Mouse (Mus musculus) intestine, embryonic 16.5 days (tissue): ENCODE data around the gene Bex2. TPM values are rescaled to one million over a fixed set of nuclear protein-coding genes. Genes with fewer than 3 reads are reported as not detected.

Source experiments
- polyA plus RNA-seq: library from polyadenylated mRNA; unstranded; fragments of >200 nt; fragmentation: Nextera tagmentation; extraction: Ambion mirVana; gene quantifications from 2 replicates; pipeline ENCODE4 v1.2.1, GENCODE M21; 2015

Gene Bex2
- polyA plus RNA-seq, 1 experiment from 2014 or later: 108 TPM

Other genes starting within 250 kb of the Bex2 start
- gene Gprasp2, start 229.2 kb downstream of the Bex2 start, polyA plus RNA-seq: 11.7 and 12.6 TPM in 2 replicates
- 65.3 and 66.9 TPM in 2 replicates for gene Arxes2, start 74.4 kb downstream of the Bex2 start, polyA plus RNA-seq
- gene Arxes1, start 34.9 kb downstream of the Bex2 start, polyA plus RNA-seq: 19.3 and 22.1 TPM in 2 replicates
- gene Nxf3, start 17.0 kb upstream of the Bex2 start, polyA plus RNA-seq: 0.11 and 0.12 TPM in 2 replicates
- 242 and 258 TPM in 2 replicates for gene Bex4, start 70.8 kb upstream of the Bex2 start, polyA plus RNA-seq
- gene Tceal8, start 104.1 kb upstream of the Bex2 start, polyA plus RNA-seq: 232 and 243 TPM in 2 replicates
- gene Tceal5, start 135.6 kb upstream of the Bex2 start, polyA plus RNA-seq: 3.8 and 4.3 TPM in 2 replicates
- gene Tceal7, start 146.5 kb upstream of the Bex2 start, polyA plus RNA-seq: 0.84 and 0.95 TPM in 2 replicates
- 151 and 167 TPM in 2 replicates for gene Bex1, start 147.3 kb upstream of the Bex2 start, polyA plus RNA-seq
- gene Tceal9, start 176.8 kb upstream of the Bex2 start, polyA plus RNA-seq: 556 and 559 TPM in 2 replicates
- 355 and 360 TPM in 2 replicates for gene Bex3, start 202.0 kb upstream of the Bex2 start, polyA plus RNA-seq